Mouse (Mus musculus): ENCODE results near the gene Gm5678.

DNA sequence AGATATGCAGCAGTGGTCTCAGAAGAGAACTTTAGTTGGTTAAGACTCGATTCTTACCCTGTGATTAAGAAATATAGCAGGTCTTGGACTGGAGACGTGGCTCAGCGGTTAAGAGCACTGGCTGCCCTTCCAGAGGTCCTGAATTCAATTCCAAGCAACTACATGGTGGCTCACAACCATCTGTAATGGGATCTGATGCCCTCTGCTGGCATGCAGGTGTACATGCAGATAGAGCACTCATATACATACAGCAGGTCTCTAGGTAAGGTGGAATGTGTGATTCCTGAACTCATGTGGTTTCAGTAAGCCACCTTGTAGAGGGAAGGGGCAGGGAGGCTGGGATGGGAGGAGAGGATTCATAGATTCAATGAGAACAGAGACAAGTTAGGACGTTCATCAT, 50.3 kb downstream of the Gm5678 start:
- TF ChIP-seq POLR2A (IDR thresholded peaks at IDR 0.05; ENCODE audit: borderline replicate concordance, extremely low read depth, insufficient read depth, insufficient read length, poor library complexity, severe bottlenecking) (no peak), CTCF (IDR thresholded peaks at IDR 0.05; ENCODE audit: borderline replicate concordance, extremely low read depth, insufficient read depth, insufficient read length) (no peak)

Data from brain, embryonic 14.5 days (tissue).